Mouse (Mus musculus) gastrocnemius, postnatal 4 days (tissue): ENCODE results near the gene Pknox1. TPM values are rescaled to one million over a fixed set of nuclear protein-coding genes. Genes with fewer than 3 reads are reported as not detected.

Experiments
- DNase-seq, 2 experiments: peaks; one replicate each; pipeline ENCODE4 v3.0.0; 2021 to 2022; ENCODE audit warnings: low spot score in 2 of 2, mixed read lengths in 2 of 2
- microRNA-seq: library from miRNA; unstranded; fragments of <30 nt; microRNA quantifications from one replicate; pipeline ENCODE4 v1.2.0, GENCODE M21; 2021
- total RNA-seq, 2 experiments: library from RNA; stranded (reverse); gene quantifications; 2 replicates each; pipeline ENCODE4 v1.2.3; 2021

The Pknox1 gene
- total RNA-seq, 2 experiments from 2014 or later = 22.5 to 28.9 TPM

- DNase-seq = no peak
These were observed 77.8 kb downstream of the Pknox1 start for GRCm38 (mm10) chr17:31642331-31642730.

- no peak for DNase-seq
These were observed 78.4 kb downstream of the Pknox1 start for GRCm38 (mm10) chr17:31642913-31643312.

GRCm38 (mm10) chr17:31646199-31647002 lies 81.9 kb downstream of the Pknox1 start:
- DNase-seq = no peak

GRCm38 (mm10) chr17:31652152-31652551 lies 87.6 kb downstream of the Pknox1 start:
- DNase-seq = no peak

DNA sequence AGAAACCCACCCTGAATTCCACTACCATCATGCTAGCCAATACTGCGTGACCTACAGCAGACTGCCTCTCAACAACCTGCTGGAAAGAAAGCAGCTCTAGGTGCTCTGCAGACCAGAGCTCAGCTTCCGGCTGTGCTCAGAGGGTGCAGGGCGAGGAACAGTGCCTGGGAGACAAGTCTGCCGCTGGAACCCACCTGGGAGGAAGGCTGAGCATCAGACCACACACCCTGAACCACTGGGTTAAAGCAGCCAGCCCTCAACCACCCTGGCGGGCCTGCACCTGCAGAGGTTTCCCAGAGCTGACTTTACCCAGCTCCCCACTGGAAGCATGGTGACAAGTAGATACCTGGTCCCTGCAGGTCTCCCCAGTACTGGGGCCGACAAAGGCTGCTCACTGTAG lies 88.7 kb downstream of the Pknox1 start:
- DNase-seq = no peak

GRCm38 (mm10) chr17:31655366-31655765 lies 90.8 kb downstream of the Pknox1 start:
- no peak for DNase-seq

DNA sequence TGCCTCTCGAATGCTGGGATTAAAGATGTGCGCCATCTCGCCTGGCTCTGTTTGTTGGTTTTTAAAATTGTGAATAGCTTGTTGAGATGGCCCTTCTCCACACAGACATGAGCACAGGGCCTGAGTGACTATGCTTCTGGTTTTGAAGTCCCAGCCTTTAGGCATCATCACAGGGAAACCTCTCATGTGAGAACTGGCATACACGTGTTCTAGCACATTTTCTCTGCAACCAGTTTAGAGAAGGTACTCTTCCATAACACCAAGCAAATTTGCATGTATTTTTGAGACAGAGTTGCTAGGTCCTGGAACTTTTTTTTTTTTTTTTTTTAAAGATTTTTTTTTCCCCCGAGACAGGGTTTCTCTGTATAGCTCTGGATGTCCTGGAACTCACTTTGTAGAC lies 92.1 kb downstream of the Pknox1 start:
- DNase-seq = no peak

Small RNA genes lying within 50 kb of the gene (microRNA-seq; reads per million reads assigned to microRNA genes)
- gene Gm24970 = not detected

Other genes with a start within 250 kb of the Pknox1 start
- 1 to 10 TPM; 5.0 to 6.9 TPM for gene Pde9a, start 178.5 kb upstream of the Pknox1 start, total RNA-seq
- 10 to 100 TPM; 14.2 TPM for gene Wdr4, start 44.8 kb upstream of the Pknox1 start, total RNA-seq
- 100 to 1,000 TPM; 385 to 388 TPM for gene Ndufv3, start 44.6 kb upstream of the Pknox1 start, total RNA-seq
- gene Cbs, start 72.5 kb downstream of the Pknox1 start, total RNA-seq = 1 to 10 TPM in 1 of 2 experiments, under 1 TPM in 1; 0.64 to 1.4 TPM
- 100 to 1,000 TPM; 154 to 181 TPM for gene U2af1, start 94.2 kb downstream of the Pknox1 start, total RNA-seq
- not detected for gene Cryaa, start 113.1 kb downstream of the Pknox1 start, total RNA-seq